In genomic region chr11:103381505-103381904, GRCm38 (mm10) we compare ENCODE assay signal across 10 mouse cellular contexts. TPM values are rescaled to one million over a fixed set of nuclear protein-coding genes. Genes with fewer than 3 reads are reported as not detected.
DNase-seq lines count a peak whose midpoint lies in the region; ATAC-seq and TF ChIP-seq lines count a peak whose summit lies in the region.
"Had no signal": no experiment of that assay in that cellular context is flagged by ENCODE, and none has a peak within 500 bp of the region (broad histone marks: within the 10 kb centered on the region; RNA-seq: fewer than 3 reads in every experiment).

No protein-coding gene starts in this region.

- no peak for DNase-seq in gastrocnemius, adult 2 months
- no peak for DNase-seq in gastrocnemius, postnatal 25 days
- no peak for DNase-seq in kidney, adult 8-10 months
- no peak for DNase-seq in stomach, postnatal 0 days (ENCODE audit: low spot score)
- DNase-seq in cerebellum, adult 11 months: no peak
- DNase-seq: right cerebral cortex, postnatal 14 days had no signal

- H3K36me3 ChIP-seq in kidney, embryonic 16.5 days (ENCODE audit: insufficient read depth, low read length): peaks cover 19% of the 10 kb centered on the region
- peaks cover 83% of the 10 kb centered on the region for H3K36me3 ChIP-seq in megakaryocyte, embryonic 14.5 days (replicated peaks; ENCODE audit: low read length)
- H3K36me3 ChIP-seq in stomach, postnatal 0 days (ENCODE audit: control insufficient read depth, insufficient read depth, low read length): peaks cover 14% of the 10 kb centered on the region

- H3K4me3 ChIP-seq in gastrocnemius, adult 2 months: peak overlapping the region; percentile 30
- no peak overlapping the region for H3K4me3 ChIP-seq in kidney, embryonic 16.5 days (ENCODE audit: low read length)
- H3K4me3 ChIP-seq in megakaryocyte, embryonic 14.5 days (replicated peaks): peak overlapping the region; percentile 57
- no peak overlapping the region for H3K4me3 ChIP-seq in stomach, postnatal 0 days (ENCODE audit: low read depth, low read length)
- H3K4me3 ChIP-seq: hindbrain, embryonic 12.5 days had no signal

- ATAC-seq in kidney, embryonic 16.5 days (ENCODE audit: low FRiP score, low TSS enrichment): no peak
- no peak for ATAC-seq in megakaryocyte, adult 5-6 weeks (ENCODE audit: poor library complexity, severe bottlenecking)
- ATAC-seq in stomach, postnatal 0 days (ENCODE audit: low FRiP score, low TSS enrichment): peak; percentile 24

- H3K4me1 ChIP-seq in kidney, embryonic 16.5 days (ENCODE audit: insufficient read depth, low read length): peaks cover 12% of the 10 kb centered on the region
- peaks cover 44% of the 10 kb centered on the region for H3K4me1 ChIP-seq in megakaryocyte, embryonic 14.5 days
- peaks cover 5% of the 10 kb centered on the region; the same call in 1 of the 2 replicates for H3K4me1 ChIP-seq in stomach, postnatal 0 days (replicated peaks; ENCODE audit: control insufficient read depth, insufficient read depth)

- H3K4me2 ChIP-seq in kidney, embryonic 16.5 days (replicated peaks; ENCODE audit: low read depth, low read length): no peak overlapping the region
- no peak overlapping the region for H3K4me2 ChIP-seq in stomach, postnatal 0 days (replicated peaks; ENCODE audit: low read depth)
- H3K4me2 ChIP-seq: hindbrain, embryonic 12.5 days had no signal

- WGBS in kidney, embryonic 16.5 days: 82% methylated on average over 7 of the region's 7 CpGs
- WGBS in stomach, postnatal 0 days: 81% methylated on average over 7 of the region's 7 CpGs

- H3K27me3 ChIP-seq in kidney, embryonic 16.5 days (ENCODE audit: insufficient read depth, low read length): no peaks in the 10 kb centered on the region
- H3K27me3 ChIP-seq in megakaryocyte, embryonic 14.5 days (replicated peaks): no peaks in the 10 kb centered on the region
- H3K27me3 ChIP-seq in stomach, postnatal 0 days (ENCODE audit: control insufficient read depth, insufficient read depth, low read length): no peaks in the 10 kb centered on the region
- H3K27me3 ChIP-seq: hindbrain, embryonic 12.5 days had no signal

- H3K9me3 ChIP-seq in kidney, embryonic 16.5 days (ENCODE audit: low read length): no peaks in the 10 kb centered on the region
- H3K9me3 ChIP-seq in megakaryocyte, embryonic 14.5 days: no peaks in the 10 kb centered on the region
- no peaks in the 10 kb centered on the region for H3K9me3 ChIP-seq in stomach, postnatal 0 days (ENCODE audit: control insufficient read depth, low read length)
- H3K9me3 ChIP-seq: hindbrain, embryonic 12.5 days had no signal

- H3K9ac ChIP-seq in kidney, embryonic 16.5 days (replicated peaks; ENCODE audit: low read length): no peak overlapping the region
- no peak overlapping the region for H3K9ac ChIP-seq in stomach, postnatal 0 days (ENCODE audit: low read length)
- H3K9ac ChIP-seq: hindbrain, embryonic 12.5 days had no signal

- peak overlapping the region; percentile 86 for H3K27ac ChIP-seq in gastrocnemius, adult 2 months
- peak overlapping the region; percentile 36; the same call in 1 of the 2 replicates for H3K27ac ChIP-seq in kidney, embryonic 16.5 days (ENCODE audit: low read length)
- peak overlapping the region; percentile 89 for H3K27ac ChIP-seq in stomach, postnatal 0 days (replicated peaks)
- H3K27ac ChIP-seq: hindbrain, embryonic 12.5 days had no signal

- no peak for TF ChIP-seq EP300 in stomach, postnatal 0 days (optimal IDR thresholded peaks at IDR 0.05)

- intact Hi-C loops in gastrocnemius, adult 2 months (cut with DNase I): no loop called here

- no peak for TF ChIP-seq CTCF in gastrocnemius, adult 2 months (IDR thresholded peaks at IDR 0.05)
- TF ChIP-seq CTCF in stomach, postnatal 0 days (IDR thresholded peaks at IDR 0.05; ENCODE audit: low read depth): no peak

RNA-seq across cellular contexts. Expression of gene Arhgap27, which starts 18.0 kb away (rescaled TPM):
- 1 to 10 TPM; 6.0 to 8.8 TPM for total RNA-seq in gastrocnemius, adult 2 months (2021)
- total RNA-seq in gastrocnemius, postnatal 25 days (2021): 1 to 10 TPM; 3.0 to 4.6 TPM
- polyA plus RNA-seq in kidney, embryonic 16.5 days (2015; fragmentation: Nextera tagmentation; extraction: Ambion mirVana): 17.8 and 18.7 TPM in 2 replicates
- 4.9 TPM in 1 of 2 replicates, not detected in the other for polyA plus RNA-seq in megakaryocyte, embryonic 14.5 days (2012; ENCODE audit: insufficient read depth, low replicate concordance)
- total RNA-seq in megakaryocyte, adult 5-6 weeks (2015): 20.1 and 20.5 TPM in 2 replicates
- 20.1 and 21.9 TPM in 2 replicates for total RNA-seq in megakaryocyte, adult 5-6 weeks (2017)
- polyA plus RNA-seq in stomach, postnatal 0 days (2015; fragmentation: Nextera tagmentation; extraction: Ambion mirVana): 18.2 and 22.1 TPM in 2 replicates

RNA-seq across cellular contexts. Expression of gene Plekhm1, which starts 31.0 kb away (rescaled TPM):
- total RNA-seq in gastrocnemius, adult 2 months (2021): 10 to 100 TPM; 12.3 to 13.7 TPM
- total RNA-seq in gastrocnemius, postnatal 25 days (2021): 1 to 10 TPM; 9.3 to 9.4 TPM
- 9.2 and 10.3 TPM in 2 replicates for polyA plus RNA-seq in kidney, embryonic 16.5 days (2015; fragmentation: Nextera tagmentation; extraction: Ambion mirVana)
- polyA plus RNA-seq in megakaryocyte, embryonic 14.5 days (2012; ENCODE audit: insufficient read depth, low replicate concordance): 8.1 and 12.1 TPM in 2 replicates
- total RNA-seq in megakaryocyte, adult 5-6 weeks (2015): 28.4 and 29.4 TPM in 2 replicates
- total RNA-seq in megakaryocyte, adult 5-6 weeks (2017): 8.3 and 12.7 TPM in 2 replicates
- polyA plus RNA-seq in stomach, postnatal 0 days (2015; fragmentation: Nextera tagmentation; extraction: Ambion mirVana): 3.6 and 4.2 TPM in 2 replicates

Comparison
In these comparisons a context has a peak if more than half of its experiments do, and no peak if none do; other contexts are left out.
1. H3K27ac ChIP-seq: peak in every context shown above with its lines; median percentile 89 in stomach, postnatal 0 days; 86 in gastrocnemius, adult 2 months; 36 in kidney, embryonic 16.5 days.
2. H3K4me3 ChIP-seq: peak in gastrocnemius, adult 2 months (single experiment) and megakaryocyte, embryonic 14.5 days (single experiment); none in kidney, embryonic 16.5 days (single experiment) and stomach, postnatal 0 days (single experiment).